Mouse (Mus musculus) left cerebral cortex, postnatal 25 days (tissue): ENCODE results near the gene Slc35f5. TPM values are rescaled to one million over a fixed set of nuclear protein-coding genes. Genes with fewer than 3 reads are reported as not detected.

Source experiments
- DNase-seq, 2 experiments: peaks; one replicate each; pipeline ENCODE4 v3.0.0; 2022; ENCODE audit warnings: low spot score in 2 of 2, mixed read lengths in 1 of 2
- intact Hi-C: fragments of 180-260 bp; cut with DNase I; formaldehyde crosslinking; loops from one replicate; pipeline ENCODE4 v1.15.1; 2025
- total RNA-seq, 2 experiments: library from RNA; stranded (reverse); gene quantifications; 2 replicates each; pipeline ENCODE4 v1.2.3; 2021

Slc35f5 gene
- total RNA-seq, 2 experiments from 2014 or later: 24.2 to 24.5 TPM

DNA sequence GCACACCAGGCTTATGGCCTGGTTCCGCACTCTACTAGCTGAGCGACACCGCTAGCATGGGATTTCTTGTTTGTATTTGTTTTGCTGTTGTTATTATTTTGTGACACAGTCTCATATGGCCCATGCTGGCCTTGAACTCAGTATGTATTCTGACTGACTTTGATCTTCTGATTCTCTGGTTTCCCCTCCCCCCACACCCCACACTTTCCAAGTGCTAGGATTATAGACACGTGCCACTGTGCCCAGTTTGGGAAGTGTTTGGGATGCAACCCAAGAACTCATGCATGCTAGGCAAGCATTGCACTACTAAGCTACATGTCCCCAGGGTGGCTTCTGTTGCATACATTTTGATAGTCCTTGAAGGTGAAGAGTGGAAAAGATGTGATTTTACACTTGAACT is 1.4 kb downstream of the Slc35f5 start:
- intact Hi-C loops: no loop called here
- no peak for DNase-seq

DNA sequence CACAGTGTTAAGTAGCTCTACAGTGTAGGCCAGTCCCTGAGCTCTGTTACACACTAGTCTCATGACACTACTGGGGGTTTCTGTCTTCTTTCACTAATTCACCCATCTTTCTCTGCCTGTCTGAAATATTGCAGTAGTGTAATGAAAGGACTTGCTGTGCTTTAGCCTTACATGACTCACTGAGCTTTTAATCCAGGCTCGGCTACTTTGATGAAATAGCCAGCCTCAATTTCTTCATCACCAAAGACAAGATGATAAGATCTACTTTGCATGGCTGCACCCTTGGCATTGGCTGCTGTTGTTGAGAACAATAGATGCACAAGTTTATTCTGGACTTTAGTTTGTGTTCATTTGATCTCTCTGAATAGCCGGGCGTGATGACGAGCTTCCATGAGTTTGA is 7.7 kb downstream of the Slc35f5 start:
- no peak for DNase-seq
- intact Hi-C loops: no loop called here

GRCm38 (mm10) chr1:125574219-125574618 is 13.8 kb downstream of the Slc35f5 start:
- DNase-seq: no peak
- intact Hi-C loops: loop anchor here (10.0 kb wide), 1 partner anchor 859 kb away; no protein-coding TSS in a partner anchor

DNA sequence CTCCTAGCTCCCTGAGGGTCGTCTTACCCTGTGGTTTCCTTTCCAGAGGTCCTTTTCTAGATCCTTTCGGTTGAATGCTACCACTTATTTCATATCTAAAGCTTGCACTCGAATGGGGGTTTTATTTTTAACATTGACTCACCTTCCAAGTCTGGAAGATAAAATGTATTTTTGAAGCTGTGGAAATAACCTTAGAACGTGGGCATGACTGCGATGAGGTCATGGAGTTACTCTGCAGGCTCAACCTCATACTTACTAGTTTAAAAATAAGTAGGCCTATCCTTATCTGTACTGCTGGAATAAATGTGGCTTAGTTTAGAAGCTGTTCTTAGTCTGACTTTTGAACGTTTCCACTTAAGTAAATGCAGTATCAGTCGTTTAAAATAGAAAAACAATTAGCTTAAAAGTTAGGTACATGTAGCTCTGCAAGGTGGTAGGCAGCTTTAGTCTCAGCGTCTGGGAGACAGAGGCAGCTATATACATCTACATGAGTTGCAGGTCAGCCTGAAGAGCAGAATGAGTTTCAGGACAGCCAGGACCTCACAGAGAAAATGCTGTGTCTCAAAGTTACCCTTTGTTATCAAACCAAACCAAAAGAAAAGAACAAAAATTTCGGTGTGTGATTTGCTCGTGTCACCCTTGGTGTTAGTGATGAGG is 15.2 kb downstream of the Slc35f5 start:
- intact Hi-C loops: loop anchor here (10.0 kb wide), 1 partner anchor 861 kb away; no protein-coding TSS in a partner anchor

DNA sequence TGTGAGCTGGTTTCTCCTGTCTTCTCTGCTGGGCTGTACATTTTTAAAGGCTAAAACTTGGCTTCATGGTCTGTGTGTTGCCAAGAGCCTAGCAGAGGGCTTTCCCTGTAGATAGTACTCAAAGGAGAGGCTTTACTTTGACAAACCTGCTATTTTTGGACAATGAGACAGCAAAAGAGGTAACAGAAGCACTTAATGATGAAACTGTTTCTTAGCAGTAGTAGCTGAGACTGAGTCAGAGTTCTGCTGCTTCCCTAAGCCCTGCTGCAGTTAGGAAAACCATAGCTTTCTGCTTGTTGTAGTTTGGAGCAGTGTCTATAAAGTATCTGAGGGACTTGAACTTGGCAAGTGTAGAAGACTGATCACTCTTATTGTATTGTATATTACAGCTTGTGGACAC is 16.6 kb downstream of the Slc35f5 start:
- DNase-seq: no peak
- intact Hi-C loops: loop anchor here (10.0 kb wide), 1 partner anchor 862 kb away; no protein-coding TSS in a partner anchor

More for the DNA sequence above, 15.2 kb downstream of the Slc35f5 start:
- DNase-seq: peak in 1 of 2 experiments; percentile 49

- intact Hi-C loops: loop anchor here (10.0 kb wide), 1 partner anchor 863 kb away; no protein-coding TSS in a partner anchor
- DNase-seq: no peak
Observed at GRCm38 (mm10) chr1:125578091-125578490, 17.7 kb downstream of the Slc35f5 start.

GRCm38 (mm10) chr1:125581134-125581533 is 20.7 kb downstream of the Slc35f5 start:
- no peak for DNase-seq
- intact Hi-C loops: no loop called here

DNA sequence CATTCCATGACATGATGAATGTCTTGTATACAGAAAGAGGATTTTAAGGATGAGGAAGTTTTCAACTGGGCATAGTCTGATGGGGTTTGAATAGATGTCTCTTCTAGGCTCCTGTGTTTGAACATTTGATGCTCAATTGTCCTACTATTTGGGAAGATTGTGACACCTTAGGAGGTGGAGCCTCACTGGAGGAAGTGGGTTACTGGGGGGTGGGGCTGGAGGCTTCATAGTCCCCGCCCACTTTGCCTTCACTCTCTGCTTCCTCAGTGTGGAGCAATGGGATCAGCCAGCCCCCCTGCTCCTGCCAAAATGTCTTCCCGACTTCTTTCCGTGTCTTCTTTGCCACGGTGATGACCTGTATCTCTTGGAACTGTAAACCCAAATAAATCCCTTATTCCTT is 43.2 kb downstream of the Slc35f5 start:
- DNase-seq: no peak
- intact Hi-C loops: no loop called here

GRCm38 (mm10) chr1:125607087-125607803 is 46.9 kb downstream of the Slc35f5 start:
- DNase-seq: peak; percentile 85 to 87
- intact Hi-C loops: loop anchor here (5.0 kb wide), 2 partner anchors 1325 to 1385 kb away; no protein-coding TSS in a partner anchor

- no peak for DNase-seq
- intact Hi-C loops: no loop called here
Observed at GRCm38 (mm10) chr1:125624376-125625076, 64.1 kb downstream of the Slc35f5 start.

DNA sequence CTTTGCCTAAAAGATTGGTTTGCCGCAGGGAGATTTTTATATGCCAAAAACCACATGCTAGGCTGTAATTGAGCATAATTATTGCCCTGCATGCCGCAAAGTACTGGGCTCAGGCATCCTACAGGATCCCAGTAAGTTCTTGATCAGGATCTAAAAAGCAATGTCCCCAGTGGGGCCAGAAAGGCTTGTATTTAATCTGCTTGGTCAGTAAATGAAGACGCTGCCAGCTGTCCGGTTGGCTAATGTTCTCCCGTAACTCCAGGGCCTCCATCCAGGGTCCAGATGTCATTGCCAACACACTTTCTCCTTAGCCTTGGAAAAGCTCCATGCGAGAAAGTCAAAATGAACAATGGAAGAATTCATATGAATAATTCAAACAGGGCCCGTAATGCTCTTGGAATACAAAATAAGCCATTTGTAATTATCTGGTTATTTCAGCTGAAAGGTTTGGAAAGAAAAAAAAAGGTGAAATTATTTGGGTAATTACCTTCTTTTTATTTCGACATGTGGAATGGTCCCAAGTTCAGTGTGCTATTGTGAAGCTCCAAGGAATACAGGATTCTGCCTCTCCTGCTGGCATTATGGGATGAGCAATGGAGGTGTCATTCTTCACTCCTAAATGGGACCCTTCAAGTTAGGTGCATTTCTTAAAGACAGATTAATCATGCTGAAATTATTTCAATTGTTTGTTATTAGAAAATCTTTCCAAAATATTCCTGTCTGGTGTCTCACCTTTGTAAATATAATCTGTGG is 79.3 kb downstream of the Slc35f5 start:
- peak; percentile 3 to 8 for DNase-seq
- intact Hi-C loops: no loop called here

DNA sequence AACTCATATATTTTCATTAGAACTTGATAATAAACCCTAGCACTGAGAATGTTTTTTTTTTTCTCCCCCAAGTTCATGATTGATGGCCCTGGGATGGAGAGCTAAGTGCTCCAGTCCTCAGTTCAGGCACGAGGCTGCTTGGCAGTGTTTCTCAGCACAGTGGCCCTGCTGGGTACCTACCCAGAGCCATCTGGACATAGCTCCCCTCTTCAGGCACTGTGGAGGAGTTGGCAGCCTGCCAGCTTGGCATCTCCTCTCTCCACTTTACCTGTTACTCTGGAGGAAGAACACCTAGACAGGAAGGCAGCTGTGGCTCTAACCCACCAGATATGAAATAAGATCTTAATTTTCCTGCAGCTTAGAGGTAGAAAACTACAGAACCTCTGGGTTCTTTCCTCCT is 83.2 kb downstream of the Slc35f5 start:
- intact Hi-C loops: no loop called here
- DNase-seq: no peak

Other genes with a start within 250 kb of the Slc35f5 start
- gene Actr3, start 124.9 kb upstream of the Slc35f5 start, total RNA-seq: 100 to 1,000 TPM; 219 to 236 TPM
- gene Gpr39, start 116.4 kb downstream of the Slc35f5 start, total RNA-seq: not detected